Mouse (Mus musculus) erythroblast, adult 5-6 weeks (primary cell): ENCODE measurements around the gene Zbtb48. TPM values are rescaled to one million over a fixed set of nuclear protein-coding genes. Genes with fewer than 3 reads are reported as not detected.

Experiments used
- ATAC-seq: replicated peaks from 2 replicates; pipeline ENCODE4 v1.8.0; 2016; ENCODE audit warnings: moderate number of reproducible peaks, mild to moderate bottlenecking, moderate TSS enrichment, inconsistent platforms; ENCODE audit not compliant: poor library complexity, low FRiP score, severe bottlenecking
- total RNA-seq, 2 experiments: library from RNA; stranded (forward) in 1 of 2; stranded (reverse) in 1 of 2; fragments of 150-400 nt in 1 of 2; fragments of 200-764, 138-1000 nt in 1 of 2; gene quantifications; 2 replicates each; pipeline versions ENCODE4 v1.2.3 to v1.2.4; 2015 to 2017; ENCODE audit warnings: low replicate concordance in 2 of 2

Zbtb48 gene
- total RNA-seq, 2 experiments from 2014 or later, result 2.9 TPM

DNA sequence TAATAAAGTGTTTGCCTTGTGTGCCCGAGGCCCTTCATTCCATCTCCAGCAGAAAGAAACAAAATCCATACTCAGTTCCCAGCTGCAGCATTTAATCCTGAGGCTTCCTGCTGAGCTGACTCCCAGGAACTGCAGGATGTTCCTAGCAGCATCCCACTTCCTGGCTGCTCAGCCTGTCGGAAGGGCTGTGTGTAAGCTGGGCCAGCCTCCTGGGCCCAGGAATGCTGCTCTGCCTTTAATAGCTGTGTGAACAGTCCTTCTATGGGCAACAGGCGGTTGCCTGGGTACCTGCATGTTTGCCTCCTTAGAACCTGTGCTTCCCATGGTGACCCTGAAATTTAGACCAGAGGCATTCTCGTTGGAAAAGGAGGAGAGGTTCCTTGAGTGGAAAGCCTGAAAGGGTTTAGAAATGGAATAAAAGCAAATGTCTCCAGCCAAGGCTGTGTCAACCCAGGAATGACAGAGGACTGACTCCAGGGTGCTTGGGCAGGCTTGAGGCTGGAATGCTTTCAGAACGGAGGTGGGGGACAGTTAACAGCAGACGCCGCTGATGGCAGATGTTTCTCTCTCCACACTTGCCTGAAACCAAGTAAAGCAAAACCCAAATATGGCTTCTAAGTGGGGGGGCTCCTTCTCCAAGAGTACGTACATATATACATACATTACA lies 19.9 kb downstream of the Zbtb48 start:
- ATAC-seq, result no peak

DNA sequence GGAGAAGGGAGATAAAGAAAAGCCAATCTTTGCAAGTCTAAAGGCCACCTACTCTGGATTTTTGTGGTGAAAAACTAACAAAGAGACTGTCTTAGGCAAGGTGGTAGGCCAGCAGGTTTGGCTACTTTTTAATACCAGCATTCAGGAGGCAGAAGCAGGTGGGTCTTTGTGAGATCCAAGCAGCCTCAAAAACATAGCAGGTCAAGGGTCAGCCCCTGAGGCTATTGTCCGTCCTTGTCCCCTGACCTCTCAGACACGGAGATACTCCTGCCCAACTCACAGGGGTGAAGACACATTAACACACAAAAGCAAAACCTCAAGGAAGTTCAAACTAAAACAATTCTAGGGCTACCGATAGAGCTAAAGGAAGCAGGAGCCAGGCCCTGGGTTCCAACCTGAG lies 20.7 kb downstream of the Zbtb48 start:
- ATAC-seq, result no peak

DNA sequence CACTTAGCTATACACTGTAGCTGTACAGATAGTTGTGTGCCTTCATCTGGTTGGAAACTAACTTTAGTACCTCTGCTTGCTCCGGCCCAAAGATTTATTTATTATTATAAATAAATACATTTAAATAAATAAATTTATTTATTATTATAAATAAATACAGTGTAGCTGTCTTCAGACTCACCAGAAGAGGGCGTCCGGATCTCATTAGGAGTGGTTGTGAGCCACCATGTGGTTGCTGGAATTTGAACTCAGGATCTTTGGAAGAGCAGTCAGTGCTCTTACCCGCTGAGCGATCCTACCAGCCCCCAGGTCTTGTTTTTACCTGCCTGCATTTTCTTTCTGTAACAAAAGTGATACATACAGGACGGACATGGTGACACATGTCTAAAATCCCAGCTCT lies 21.3 kb downstream of the Zbtb48 start:
- ATAC-seq, result no peak

DNA sequence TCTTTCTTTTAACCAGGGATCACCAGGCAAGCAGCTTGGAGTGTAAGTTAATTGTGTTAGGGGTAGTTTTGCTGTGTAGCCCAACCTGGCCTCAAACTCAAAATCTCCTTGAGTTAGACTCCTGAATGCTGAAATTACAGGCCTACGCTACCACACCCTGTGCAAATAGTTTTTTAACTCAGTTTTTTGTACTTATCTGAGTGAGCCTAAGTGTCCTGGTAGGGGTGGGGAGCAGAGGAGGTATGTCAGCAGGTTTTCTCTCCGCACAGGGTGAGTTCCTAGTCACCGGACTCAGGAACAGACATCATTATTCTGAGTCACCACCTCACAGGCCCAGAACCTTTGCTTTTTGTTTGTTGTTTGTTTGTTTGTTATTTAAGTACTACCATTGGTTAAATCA lies 25.4 kb downstream of the Zbtb48 start:
- ATAC-seq, result no peak

DNA sequence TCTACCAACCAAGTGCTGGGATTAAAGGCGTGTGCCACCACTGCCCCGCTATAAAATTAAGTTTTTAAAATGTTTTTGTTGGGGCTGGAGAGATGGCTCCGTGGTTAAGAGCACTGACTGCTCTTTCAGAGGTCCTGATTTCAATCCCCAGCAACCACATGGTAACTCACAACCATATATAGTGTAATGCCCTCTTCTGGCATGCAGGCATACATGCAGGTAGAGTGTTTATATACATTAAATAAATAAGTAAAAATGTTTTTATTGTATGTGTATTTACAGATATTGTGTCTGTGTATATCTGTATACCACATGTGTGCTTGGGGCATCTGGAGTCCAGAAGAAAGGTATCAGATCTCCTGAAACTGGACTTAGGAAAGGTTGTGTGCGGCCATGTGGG lies 26.1 kb downstream of the Zbtb48 start:
- no peak for ATAC-seq

DNA sequence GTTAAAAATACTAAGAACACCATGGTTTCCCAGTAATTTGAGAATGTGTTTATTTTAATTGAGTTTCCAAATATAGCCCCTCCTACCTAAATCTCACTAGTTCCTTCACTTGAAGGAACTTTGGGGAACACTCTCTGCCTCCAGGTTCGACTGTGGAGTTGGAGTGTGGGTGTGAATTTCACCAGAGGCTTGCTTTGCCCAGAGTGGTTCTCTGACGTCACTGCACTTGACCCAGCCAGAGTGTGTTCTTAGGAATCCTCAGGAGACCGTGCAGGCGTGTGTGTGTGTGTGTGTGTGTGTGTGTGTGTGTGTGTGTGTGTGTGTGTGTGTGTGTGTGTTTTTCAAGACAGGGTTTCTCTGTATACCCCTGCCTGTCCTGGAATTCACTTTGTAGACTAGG lies 26.6 kb downstream of the Zbtb48 start:
- ATAC-seq, result no peak

DNA sequence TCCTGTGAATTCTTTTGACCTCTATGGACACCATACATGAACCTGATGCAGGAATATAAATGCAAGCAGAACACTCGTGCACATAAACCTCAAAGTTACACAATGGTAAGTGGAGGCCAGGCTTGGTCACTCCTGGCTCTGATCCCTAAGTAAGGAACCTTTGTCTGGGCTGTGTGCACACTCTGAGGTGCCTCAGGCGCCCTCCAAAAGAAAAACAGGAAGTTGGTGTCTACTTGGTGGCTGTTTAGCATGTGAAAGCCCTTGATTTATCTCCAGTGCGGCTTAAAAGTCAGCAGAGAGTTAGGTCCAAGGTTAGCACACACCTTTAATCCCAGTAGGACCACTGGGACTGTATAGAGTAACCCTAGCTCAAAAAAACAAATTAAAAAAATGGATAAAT lies 28.0 kb downstream of the Zbtb48 start:
- ATAC-seq, result no peak

DNA sequence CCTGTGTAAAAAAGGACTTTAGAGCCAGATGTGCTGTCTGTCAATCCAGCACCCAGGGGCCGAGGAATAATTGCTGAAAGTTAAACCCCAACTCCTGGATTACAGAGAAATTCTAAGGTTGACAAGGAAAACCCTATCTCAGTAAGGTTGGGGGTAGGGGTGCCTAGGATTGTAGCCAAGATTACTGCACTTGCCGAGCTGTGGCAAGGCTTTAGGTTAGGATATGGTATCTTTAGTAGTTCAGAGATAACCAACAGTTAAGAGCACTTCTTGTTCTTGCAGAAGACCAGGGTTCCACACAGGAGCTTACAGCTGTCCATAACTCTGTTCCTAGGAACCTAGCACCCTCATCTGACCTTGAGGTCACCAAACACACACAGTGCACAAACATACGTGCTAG lies 29.8 kb downstream of the Zbtb48 start:
- no peak for ATAC-seq

DNA sequence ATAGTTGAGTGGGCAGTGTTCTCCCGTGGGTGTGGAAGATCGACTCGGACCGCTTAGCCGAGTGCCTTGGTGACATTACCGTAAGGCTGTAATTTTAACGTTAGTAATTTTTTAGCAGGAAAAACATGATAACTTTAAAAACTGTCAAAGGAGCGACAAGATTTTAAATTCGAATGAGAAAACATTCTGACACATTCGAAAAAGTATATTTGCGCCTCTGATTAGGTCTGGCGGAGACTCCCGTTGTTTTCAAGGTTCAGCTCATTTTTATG lies 30.6 kb downstream of the Zbtb48 start:
- no peak for ATAC-seq

DNA sequence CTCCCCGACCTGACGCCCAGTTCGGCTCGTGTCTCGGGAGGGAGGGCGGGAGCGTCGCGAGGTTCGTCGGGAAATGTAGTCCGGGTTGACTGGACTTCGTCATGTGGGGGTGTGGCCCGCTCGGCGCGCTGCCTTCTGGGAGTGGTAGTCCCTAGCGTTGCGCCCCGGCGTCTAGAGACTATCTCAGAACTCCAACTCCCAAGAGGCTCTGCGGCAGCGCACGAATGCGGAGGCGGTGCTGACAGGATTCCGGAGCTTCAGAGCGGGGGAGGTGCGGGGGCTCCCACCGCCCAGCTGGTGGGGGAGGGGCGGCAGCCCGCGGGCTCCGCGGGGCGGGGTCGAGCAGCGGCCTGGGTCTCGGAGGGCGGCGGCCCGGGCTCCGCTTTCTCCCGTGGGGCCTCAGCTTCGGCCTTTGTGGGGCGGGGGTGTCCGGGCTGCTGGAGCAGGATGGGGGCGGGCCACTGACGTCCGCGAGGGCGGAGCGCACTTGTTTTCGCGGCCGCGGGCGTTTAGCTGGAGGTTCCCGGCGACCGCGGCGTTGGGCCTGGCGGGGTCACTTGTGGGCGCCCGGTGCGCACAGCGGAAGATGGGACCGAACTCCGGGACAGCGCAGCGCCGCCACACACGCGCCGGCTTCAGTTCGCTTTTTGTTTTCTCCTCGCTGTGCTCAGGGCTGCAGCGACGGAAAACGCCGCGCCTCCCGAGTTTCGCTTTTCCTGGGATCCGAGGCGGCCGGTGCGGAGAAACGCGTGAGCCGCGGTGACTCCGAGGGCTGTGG lies 31.1 kb downstream of the Zbtb48 start, which contains the start of gene Phf13:
TSS of gene Phf13 (minus strand) at position 86 of the 778 bp plus-strand sequence.
- ATAC-seq, result peak; percentile 94

DNA sequence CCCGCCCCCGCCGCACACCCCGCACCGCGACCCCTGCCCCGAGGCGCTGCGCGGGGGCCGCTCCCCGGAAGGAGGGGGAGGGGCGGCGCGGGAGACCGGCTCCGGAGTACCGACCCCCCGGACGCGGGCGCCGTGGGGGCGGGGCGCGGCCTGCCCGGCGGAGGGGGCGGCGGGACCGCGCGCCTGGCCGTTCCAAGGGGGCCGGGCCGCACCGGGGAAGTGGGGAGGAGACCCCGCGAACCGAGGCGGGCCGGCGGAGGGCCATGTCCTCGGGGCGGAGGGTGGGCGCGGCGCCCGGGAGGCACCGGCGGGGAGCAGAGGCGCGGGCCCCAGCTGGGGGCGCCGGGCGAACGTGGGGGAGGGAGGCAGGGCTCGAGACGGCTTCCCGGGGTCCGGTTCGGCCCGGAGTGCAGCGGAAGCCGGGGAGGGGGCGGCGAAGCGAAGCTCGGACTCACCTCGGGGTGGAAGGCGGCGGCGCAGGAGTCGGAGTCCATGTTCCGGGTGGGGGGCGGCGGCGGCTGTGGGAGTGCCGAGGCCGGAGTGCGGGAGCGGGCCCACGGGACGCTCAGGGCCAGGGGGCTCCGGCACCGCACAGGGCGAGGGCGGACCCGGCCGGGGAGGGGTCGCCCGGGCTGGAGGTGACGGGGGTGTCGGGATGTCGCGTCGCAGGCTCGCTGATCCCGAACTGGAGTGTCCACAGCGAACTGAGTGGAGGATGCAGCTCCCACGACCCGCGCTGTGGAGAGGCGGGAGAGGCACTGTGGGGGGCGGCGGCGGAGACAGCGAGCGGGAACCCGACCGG lies 31.9 kb downstream of the Zbtb48 start:
- ATAC-seq, result no peak

DNA sequence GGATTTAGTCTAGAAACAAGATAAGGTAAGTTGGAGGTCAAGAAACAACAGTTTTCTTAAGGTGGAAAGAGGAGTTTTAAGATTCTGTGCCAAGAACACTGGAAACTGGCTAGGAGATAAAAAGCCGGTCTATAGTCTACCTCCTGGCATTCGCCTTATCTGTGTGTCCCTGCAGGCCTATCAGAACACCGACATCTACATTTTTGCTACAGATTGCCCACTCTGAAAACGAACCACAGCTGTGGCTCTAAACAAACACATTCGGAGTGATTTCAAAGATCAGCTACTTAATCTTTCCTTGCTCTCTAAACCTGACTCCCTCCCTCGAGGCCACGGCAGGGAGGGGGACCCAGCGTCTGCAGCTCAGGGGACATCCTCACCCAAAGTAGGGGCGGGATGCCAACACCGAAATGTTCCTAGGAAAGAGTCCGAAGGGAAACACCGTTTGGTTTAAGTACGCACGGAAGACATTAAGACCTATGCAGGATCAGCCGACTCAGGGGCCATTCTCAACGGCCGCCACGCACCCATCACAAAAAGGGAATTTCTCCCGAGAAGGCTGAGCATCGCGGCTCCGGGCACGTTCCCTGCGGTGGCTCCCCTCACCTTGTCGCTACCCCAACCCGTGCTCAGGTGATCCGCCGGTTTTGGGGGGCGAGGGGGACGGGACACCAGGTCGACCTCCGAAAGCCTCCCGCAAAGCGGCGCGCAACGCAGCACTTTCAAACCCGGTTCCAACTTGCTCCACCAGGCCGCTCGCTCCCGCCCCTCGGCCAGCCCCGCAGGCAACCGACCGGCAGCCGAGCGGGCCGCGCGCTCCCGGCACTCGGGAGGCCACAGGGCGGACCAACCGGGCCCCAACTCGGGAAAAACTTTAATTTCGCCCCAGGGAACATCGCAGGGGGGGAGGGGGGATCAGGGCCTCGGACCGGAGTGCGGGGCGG lies 33.0 kb downstream of the Zbtb48 start:
- ATAC-seq, result no peak

DNA sequence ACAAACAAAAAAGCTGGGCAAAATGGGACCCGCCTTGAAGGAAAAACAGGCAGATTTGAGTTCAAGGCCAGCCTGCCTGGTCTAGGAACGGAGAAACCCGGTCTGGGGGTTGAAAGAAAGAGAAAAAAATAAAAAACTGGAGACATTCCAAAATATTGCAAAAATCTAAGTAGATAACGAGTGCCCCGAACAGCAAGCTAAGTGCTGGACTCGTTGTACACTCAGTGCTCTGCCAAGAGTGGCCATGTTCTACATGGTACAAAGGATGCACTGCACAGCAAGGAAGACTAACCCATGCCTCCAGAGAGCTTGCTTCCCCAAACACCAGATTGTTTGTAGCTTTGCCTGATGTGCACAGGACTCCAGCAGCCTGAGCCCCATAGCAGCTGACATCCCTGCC lies 34.4 kb downstream of the Zbtb48 start:
- ATAC-seq, result no peak

DNA sequence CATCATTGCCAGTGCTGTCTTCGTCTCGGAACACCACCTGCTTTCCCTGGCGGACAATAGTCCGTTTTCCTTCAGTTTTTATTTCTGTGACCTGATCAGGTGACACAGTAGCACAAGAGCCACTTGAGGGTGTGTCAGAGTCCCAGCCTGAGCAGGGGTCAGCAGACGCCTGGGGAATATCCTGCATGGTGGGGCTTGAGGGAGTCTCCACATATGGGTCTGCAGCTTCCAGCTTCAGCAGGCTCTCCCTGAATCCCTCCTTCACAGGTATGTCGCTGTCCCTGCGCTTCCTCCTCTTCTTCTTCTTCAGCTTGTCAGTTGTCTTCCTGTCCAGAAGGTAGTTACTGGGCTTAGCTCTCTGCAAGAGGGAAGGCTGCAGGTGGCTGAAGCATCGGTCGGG lies 35.4 kb downstream of the Zbtb48 start:
- no peak for ATAC-seq

DNA sequence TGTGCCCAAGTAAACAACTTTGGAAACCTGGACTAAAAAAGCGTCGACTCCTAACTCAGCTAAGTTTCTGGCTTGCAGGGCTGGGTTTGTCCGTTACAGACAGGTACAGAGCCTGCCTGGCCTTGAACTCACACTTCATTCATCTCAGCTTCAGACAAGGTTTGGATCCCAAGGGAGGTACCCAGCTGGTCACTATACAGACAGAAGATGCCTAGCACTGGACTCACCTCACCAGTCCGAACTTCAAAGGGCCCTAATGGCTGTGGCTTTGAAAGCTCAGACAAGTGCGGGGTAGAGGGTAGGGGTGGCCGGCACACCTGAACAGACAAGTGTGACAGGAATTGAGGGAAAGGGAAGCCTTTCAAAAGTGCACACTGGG lies 38.4 kb downstream of the Zbtb48 start:
- ATAC-seq, result 0 out of 2 replicates have a peak, but pooled peaks have one; percentile 2

DNA sequence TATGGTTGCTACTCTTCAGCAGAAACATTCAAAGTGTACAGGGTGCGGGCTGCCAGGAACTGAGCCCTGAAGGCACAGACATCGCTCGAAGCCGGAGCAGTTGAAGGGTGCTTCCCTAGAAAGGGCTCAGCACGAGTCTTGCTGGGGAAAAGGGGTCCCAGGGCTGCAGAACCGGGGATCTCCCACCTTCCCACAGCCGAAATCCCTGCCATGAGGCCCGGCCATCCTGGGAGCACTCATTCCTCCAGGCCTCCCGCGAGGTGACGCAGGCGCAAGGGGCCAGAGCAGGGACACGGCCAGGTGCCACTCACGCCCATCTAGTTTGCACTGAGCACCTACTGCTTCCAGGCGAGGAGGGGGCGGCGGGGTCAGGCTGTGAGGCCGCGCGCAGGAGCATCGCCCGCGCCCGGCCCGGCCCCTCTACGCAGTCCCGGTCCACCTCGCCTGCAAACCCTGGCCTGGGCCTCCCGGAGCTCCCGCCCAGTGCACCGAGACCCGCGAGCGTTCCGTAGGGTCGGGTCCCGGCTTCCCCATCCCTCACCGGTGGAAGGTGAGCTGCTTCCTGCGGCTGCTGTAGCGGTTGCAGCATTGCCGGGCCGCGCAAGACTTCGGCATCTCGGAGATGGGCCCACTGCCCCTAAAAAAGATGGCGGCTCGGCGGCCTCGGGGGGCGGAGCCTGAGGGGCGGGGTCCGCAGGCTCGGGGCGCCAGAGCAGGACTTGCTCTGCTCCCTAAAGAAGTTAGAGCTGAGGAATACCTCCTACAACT lies 38.9 kb downstream of the Zbtb48 start, which contains the start of gene Thap3:
TSS of gene Thap3 (minus strand) at position 656 of the 768 bp plus-strand sequence.
- ATAC-seq, result peak; percentile 32; the same call in 1 of the 2 replicates

DNA sequence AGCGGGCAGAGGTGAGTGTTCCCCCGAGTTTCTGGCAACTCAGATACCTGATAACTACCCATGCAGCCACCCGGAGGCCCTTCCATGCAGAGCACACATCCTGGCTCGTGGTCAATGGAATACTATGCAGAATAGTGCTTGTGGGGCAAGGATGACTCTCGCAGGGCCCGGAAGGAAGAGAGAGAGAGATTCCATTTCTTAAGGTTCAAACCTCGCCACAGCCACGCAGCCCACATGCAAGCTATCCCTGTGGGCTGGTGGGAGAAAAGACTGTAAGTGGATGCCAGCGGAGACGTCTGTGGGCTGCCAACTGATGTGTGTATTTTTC lies 39.5 kb downstream of the Zbtb48 start:
- ATAC-seq, result no peak

DNA sequence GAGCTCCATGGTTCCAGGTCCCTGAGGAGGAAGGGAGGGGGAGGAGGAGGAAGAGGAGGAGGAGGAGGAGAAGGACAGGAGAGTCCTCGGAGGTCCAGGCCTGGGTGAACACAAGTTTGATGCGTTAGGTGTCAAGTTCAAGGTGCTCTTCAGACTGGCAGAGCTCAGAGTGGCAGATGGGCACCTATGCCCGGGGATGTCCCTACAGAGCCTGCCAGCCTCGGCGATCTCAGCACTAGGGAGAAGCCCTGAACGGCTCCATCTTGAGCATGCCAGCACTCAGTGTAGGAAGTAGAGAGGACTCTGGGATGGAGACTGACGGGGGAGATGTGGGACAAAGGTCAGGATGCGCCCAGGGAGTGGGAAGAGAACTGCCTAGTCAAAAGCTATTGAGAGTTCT lies 40.8 kb downstream of the Zbtb48 start:
- ATAC-seq, result no peak

DNA sequence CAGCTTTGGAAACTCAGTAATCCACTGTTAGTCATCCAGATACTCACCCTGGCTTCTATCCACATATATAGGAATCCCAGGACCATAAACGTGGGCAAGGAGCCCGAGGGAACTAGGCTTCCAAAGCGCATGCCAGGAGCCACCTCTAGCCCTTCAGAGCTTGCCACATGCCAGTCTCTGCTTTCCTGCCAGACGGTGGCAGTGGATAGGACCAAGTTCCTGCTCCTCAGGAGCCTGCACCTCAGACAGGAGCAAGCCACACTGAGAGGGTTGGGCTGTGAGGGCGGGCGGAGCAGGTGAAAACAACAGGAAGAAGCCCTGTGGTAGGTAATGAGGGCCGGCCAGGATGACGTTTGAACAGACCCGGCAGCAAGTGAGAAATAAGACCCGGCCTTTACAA lies 41.6 kb downstream of the Zbtb48 start:
- no peak for ATAC-seq
